Mouse (Mus musculus) lung, embryonic 14.5 days (tissue): ENCODE measurements at regions not wholly inside any gene's neighbourhood (a gene's known extent, or its start where the extent isn't known, plus 50 kb on each side); places are given as distances from the start of the nearest gene placed in this dataset.

ENCODE experiments used
- ATAC-seq: fragments of 200-750 bp; cut with Nextera tagmentation; 2 replicates; pipeline ENCODE4 v1.8.0; 2017; ENCODE audit warnings: mild to moderate bottlenecking, moderate TSS enrichment, moderate library complexity; ENCODE audit not compliant: insufficient read depth
- DNase-seq: peaks from one replicate; pipeline ENCODE4 v3.0.0-alpha.2; 2015
- H3K27ac ChIP-seq: fragments of 300-500 bp; sonication (generic); 2 replicates; pipeline ENCODE4 v1.5.1; 2014; ENCODE audit warnings: low read depth, mild to moderate bottlenecking, moderate library complexity
- H3K27me3 ChIP-seq: fragments of 300-500 bp; sonication (generic); 2 replicates; pipeline ENCODE4 v1.6.1; 2014; ENCODE audit warnings: low read length, control low read depth; ENCODE audit not compliant: insufficient read depth
- H3K36me3 ChIP-seq: fragments of 300-500 bp; sonication (generic); 2 replicates; pipeline ENCODE4 v1.6.1; 2014; ENCODE audit warnings: control low read depth; ENCODE audit not compliant: insufficient read depth
- H3K4me1 ChIP-seq: fragments of 300-500 bp; sonication (generic); 2 replicates; pipeline ENCODE4 v1.6.1; 2014; ENCODE audit warnings: antibody characterized with exemption, control low read depth; ENCODE audit not compliant: insufficient read depth
- H3K4me2 ChIP-seq: fragments of 300-500 bp; sonication (generic); 2 replicates; pipeline ENCODE4 v1.6.1; 2014; ENCODE audit warnings: mild to moderate bottlenecking
- H3K4me3 ChIP-seq: fragments of 300-500 bp; sonication (generic); 2 replicates; pipeline ENCODE4 v1.5.1; 2014; ENCODE audit warnings: low read depth, low read length
- H3K9ac ChIP-seq: fragments of 300-500 bp; sonication (generic); 2 replicates; pipeline ENCODE4 v1.6.1; 2014
- H3K9me3 ChIP-seq: fragments of 300-500 bp; sonication (generic); 2 replicates; pipeline ENCODE4 v1.6.1; 2016; ENCODE audit warnings: low read depth, low read length, control low read depth
- CTCF ChIP-seq: IDR thresholded peaks from 2 replicates; pipeline ENCODE4 v1.5.1; 2016; ENCODE audit warnings: antibody characterized with exemption, low read depth
- WGBS: fragments of 180-500 bp; shearing (Covaris S2); extraction: QIAGEN DNeasy Blood & Tissue Kit; methylation state at CpG from one replicate; pipeline ENCODE4 v1.1.7; 2014; 5-methylcytosine and 5-hydroxymethylcytosine counted together

GRCm38 (mm10) chr1:35162506-35162905 is 312.7 kb downstream of the Plekhb2 start:
- no peak for TF ChIP-seq CTCF
- H3K9me3 ChIP-seq, result no peaks in the 10 kb centered on the region
- DNase-seq, result no peak
- H3K4me1 ChIP-seq, result no peaks in the 10 kb centered on the region
- ATAC-seq, result no peak
- H3K4me3 ChIP-seq, result no peak overlapping the region
- no peaks in the 10 kb centered on the region for H3K36me3 ChIP-seq
- no peak overlapping the region for H3K4me2 ChIP-seq
- no peak overlapping the region for H3K27ac ChIP-seq
- H3K27me3 ChIP-seq, result no peaks in the 10 kb centered on the region
- H3K9ac ChIP-seq, result no peak overlapping the region

- WGBS, result 79% methylated on average over 2 of the region's 2 CpGs
- H3K4me2 ChIP-seq, result no peak overlapping the region
- H3K36me3 ChIP-seq, result no peaks in the 10 kb centered on the region
- TF ChIP-seq CTCF, result no peak
- H3K9ac ChIP-seq, result no peak overlapping the region
- H3K27me3 ChIP-seq, result no peaks in the 10 kb centered on the region
- H3K4me1 ChIP-seq, result no peaks in the 10 kb centered on the region
- H3K9me3 ChIP-seq, result no peaks in the 10 kb centered on the region
- ATAC-seq (no peak), DNase-seq (no peak)
- H3K4me3 ChIP-seq, result no peak overlapping the region
- H3K27ac ChIP-seq, result no peak overlapping the region
These were observed 350.9 kb downstream of the Plekhb2 start for GRCm38 (mm10) chr1:35200656-35201055.

- no peak overlapping the region for H3K4me2 ChIP-seq
- H3K9me3 ChIP-seq, result no peaks in the 10 kb centered on the region
- no peak overlapping the region for H3K27ac ChIP-seq
- no peaks in the 10 kb centered on the region for H3K4me1 ChIP-seq
- 61% methylated on average over 7 of the region's 7 CpGs for WGBS
- H3K27me3 ChIP-seq, result no peaks in the 10 kb centered on the region
- ATAC-seq (no peak), DNase-seq (no peak)
- no peak overlapping the region for H3K9ac ChIP-seq
- no peak overlapping the region for H3K4me3 ChIP-seq
- H3K36me3 ChIP-seq, result no peaks in the 10 kb centered on the region
- no peak for TF ChIP-seq CTCF
These were observed 351.5 kb downstream of the Plekhb2 start for GRCm38 (mm10) chr1:35201083-35201879.

GRCm38 (mm10) chr1:35201880-35202220 is 352.1 kb downstream of the Plekhb2 start:
- Histone ChIP-seq H3K9ac (no peak overlapping the region), H3K9me3 (no peaks in the 10 kb centered on the region), H3K4me3 (no peak overlapping the region), H3K27me3 (no peaks in the 10 kb centered on the region), H3K4me1 (no peaks in the 10 kb centered on the region), H3K27ac (no peak overlapping the region), H3K4me2 (no peak overlapping the region), H3K36me3 (no peaks in the 10 kb centered on the region)
- WGBS, result 49% methylated on average over 1 of the region's 1 CpGs
- no peak for ATAC-seq
- peak; percentile 19 for DNase-seq
- no peak for TF ChIP-seq CTCF

- TF ChIP-seq CTCF, result no peak
- H3K4me2 ChIP-seq, result no peak overlapping the region
- no peaks in the 10 kb centered on the region for H3K9me3 ChIP-seq
- ATAC-seq (no peak), DNase-seq (no peak)
- WGBS, result 65% methylated on average over 4 of the region's 4 CpGs
- H3K4me3 ChIP-seq, result no peak overlapping the region
- H3K27me3 ChIP-seq, result no peaks in the 10 kb centered on the region
- H3K9ac ChIP-seq, result no peak overlapping the region
- no peaks in the 10 kb centered on the region for H3K4me1 ChIP-seq
- no peaks in the 10 kb centered on the region for H3K36me3 ChIP-seq
- no peak overlapping the region for H3K27ac ChIP-seq
These were observed 352.8 kb downstream of the Plekhb2 start for GRCm38 (mm10) chr1:35202551-35202950.

DNA sequence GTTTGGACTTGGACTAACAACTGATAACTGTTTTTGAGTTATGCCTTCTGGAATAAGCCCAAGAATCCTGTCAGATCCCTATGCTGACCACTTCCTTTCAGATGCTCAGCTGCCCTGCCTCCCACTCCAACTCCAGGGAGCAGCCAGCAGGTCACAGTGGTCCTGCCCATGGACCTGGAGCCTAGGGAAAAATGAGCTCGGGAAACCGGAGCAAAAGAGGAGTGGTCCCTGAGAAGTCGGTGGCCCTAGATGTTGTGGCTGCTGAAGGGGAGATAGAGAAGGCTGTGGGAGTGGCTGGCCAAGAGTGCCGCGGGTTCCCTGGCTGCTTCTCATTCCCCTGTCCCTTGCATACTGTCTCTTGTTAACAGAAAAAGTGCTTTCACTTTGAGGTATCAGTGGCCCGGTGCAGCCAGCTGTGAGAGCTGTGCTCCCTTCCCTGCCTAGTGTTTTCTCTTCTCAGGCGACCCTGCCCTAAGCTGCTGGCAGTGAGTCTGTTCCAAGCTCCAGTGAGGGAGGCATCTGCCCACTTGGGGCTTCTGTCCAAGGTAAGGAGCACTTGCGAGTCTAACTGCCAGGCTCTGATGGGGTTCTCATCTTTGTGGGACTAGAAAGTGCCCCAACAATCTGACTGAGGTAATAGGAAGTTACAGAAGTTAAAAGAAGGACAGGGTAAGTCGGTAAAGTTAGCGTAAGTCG is 357.2 kb downstream of the Plekhb2 start:
- WGBS, result 67% methylated on average over 11 of the region's 11 CpGs
- no peaks in the 10 kb centered on the region for H3K27me3 ChIP-seq
- DNase-seq (peak; percentile 33), ATAC-seq (no peak)
- no peak overlapping the region for H3K4me2 ChIP-seq
- H3K36me3 ChIP-seq, result no peaks in the 10 kb centered on the region
- no peaks in the 10 kb centered on the region for H3K9me3 ChIP-seq
- H3K27ac ChIP-seq, result no peak overlapping the region
- H3K4me3 ChIP-seq, result no peak overlapping the region
- no peak for TF ChIP-seq CTCF
- H3K4me1 ChIP-seq, result no peaks in the 10 kb centered on the region
- no peak overlapping the region for H3K9ac ChIP-seq

DNA sequence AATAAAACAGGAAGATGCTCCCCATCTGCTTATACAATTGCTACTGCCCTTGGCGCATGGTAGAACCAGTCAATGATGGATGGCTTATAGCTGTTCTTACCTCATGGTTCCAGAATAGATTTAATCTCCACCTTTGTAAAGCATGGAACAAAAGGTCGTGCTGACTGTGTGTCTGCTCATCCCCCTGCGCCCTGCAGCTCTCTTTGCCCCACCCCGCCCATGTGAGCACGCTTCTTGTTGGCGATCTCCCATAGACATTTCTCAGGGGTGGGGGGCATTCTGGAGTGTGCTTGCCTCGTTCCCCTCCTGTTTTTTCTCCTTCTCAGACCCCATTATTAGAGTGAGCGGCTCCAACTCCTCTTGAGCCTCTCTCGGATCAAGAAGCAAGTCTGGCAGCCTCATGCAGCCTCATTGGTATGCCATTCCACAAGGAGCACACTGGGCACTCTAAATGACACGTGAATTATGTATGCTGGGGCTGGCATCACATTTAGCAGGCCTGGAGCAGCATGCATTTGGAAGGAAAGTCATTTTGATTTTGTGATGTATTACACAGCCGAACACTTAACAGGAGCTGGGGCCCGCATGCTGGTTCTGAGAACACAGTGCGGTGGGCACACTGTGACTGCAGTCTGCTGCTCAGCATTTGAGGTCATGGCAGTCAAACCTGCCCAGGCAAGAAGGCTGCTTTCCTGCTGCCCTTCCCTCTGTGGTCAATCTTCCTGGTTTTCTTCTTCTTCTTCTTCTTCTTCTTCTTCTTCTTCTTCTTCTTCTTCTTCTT is 362.5 kb downstream of the Plekhb2 start:
- TF ChIP-seq CTCF, result no peak
- H3K9ac ChIP-seq, result no peak overlapping the region
- no peaks in the 10 kb centered on the region for H3K27me3 ChIP-seq
- no peak for ATAC-seq
- H3K4me3 ChIP-seq, result no peak overlapping the region
- 82% methylated on average over 13 of the region's 13 CpGs for WGBS
- H3K9me3 ChIP-seq, result no peaks in the 10 kb centered on the region
- no peak for DNase-seq
- no peaks in the 10 kb centered on the region for H3K4me1 ChIP-seq
- no peak overlapping the region for H3K4me2 ChIP-seq
- H3K27ac ChIP-seq, result no peak overlapping the region
- no peaks in the 10 kb centered on the region for H3K36me3 ChIP-seq
